Mouse (Mus musculus) CH12F3 (cell line): ENCODE measurements around the gene Jak3.

Source experiments
- in situ Hi-C: fragments of 300-500 bp; cut with MboI; formaldehyde crosslinking; loops from 2 replicates; pipeline ENCODE4 v1.14.3; 2020; ENCODE audit warnings: low sequenced_read_pairs

The Jak3 gene

DNA sequence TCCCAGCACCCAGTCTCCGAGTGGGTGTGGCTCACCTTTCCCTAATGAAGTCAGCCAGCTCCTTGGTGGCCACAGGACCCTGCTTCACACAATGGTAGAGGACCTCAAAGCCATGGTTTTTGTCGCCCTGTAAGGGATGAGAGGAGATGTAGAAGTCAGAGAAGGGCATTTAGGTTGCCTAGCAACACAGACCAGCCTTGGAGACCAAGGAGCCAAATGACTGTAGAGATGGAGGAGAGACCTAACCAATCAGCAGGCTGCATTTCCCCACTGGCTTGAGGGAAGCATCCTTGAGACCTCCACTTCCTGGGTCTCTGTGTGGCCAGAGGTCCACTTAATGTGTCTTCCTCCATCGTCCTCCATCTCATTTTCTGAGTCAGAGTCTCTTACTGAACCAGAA, 42.2 kb downstream of the Jak3 start:
- in situ Hi-C loops = no loop called here

DNA sequence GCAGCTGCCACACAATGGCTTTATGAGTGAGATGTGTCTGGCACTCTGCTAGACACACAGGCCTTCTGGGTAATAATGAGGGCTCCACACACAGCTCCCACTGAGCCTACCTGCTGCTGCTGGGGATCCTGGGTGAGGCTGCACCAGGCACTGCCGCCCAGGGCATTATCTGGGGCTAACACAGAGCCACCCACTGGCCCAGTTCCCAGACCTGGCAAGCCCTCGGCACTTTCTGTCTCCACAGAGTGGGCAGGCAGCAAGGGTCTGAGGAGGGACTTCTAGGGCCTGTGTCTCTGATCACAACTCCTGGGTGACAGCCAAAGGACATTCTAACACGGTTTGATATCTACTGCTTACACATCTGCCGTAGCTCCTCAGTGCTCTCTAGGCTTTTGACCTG, 43.1 kb downstream of the Jak3 start:
- in situ Hi-C loops = no loop called here

DNA sequence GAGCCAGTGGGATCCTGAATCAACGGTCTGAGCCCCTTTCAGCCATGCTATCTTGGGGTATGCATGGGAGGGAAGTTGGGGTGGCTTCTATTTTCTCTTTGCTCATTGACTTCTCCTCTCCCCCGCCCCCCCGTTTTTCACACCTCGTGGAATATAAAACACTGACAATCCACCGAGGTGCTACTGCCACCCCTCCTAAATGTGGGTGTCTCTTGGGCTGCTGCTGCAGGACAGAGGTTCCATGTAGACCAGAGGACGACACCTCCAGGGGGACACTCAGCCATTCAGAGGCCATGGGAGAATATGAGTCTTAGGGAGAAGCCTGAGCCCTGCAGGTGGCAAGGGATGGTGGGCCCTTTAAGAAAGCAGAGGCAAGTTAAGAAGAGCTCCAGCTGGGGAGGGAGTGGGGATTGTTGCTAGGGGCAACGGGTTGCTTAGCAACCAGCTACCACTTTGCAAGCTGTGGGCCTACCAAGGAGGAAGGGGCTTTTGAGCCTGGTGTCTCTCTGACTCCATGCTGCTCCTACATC, 43.9 kb downstream of the Jak3 start:
- in situ Hi-C loops = no loop called here

DNA sequence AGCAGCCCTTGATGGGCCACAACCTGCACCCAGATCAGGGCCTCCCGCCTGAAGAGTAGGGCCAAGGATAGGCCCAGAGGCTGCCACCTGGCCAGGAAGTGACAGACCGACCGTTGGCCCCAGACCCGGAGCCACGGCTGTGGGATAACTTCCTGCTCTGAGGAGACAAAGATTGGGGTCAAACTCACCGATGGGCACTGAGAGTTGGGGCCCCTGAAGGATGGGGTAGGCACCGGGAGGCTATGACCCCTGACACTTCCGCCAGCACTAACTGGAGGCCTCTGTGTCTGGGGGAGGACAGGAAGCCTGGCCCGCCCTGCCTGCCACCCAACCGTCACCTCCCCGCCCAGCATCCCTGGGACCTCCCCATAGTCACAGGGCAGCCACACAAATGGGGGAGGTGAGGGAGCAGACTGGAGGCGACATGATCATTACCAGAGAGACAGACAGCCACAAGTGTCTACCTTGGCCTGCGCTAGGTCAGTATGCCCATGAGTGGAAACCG, 47.0 kb downstream of the Jak3 start:
- in situ Hi-C loops = no loop called here

DNA sequence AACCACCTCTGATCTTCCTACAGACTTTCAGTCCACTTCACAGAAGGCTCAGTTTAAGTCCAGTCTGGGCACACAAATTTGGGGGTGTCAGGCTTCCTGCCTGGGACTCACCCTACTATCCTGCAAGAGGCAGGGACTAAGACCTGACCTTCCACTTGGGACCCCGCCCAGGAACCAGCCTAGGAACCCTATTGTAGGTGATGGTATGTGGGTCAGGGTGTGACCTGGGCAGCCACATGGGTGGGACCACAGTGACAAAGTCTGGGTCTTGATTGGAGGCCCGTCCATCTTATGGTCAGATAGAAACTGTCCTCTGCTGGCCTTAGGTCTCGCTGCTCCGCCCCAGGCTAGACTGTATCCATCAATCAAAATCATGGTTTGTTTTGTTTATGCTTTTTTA, 48.3 kb downstream of the Jak3 start:
- in situ Hi-C loops = no loop called here

DNA sequence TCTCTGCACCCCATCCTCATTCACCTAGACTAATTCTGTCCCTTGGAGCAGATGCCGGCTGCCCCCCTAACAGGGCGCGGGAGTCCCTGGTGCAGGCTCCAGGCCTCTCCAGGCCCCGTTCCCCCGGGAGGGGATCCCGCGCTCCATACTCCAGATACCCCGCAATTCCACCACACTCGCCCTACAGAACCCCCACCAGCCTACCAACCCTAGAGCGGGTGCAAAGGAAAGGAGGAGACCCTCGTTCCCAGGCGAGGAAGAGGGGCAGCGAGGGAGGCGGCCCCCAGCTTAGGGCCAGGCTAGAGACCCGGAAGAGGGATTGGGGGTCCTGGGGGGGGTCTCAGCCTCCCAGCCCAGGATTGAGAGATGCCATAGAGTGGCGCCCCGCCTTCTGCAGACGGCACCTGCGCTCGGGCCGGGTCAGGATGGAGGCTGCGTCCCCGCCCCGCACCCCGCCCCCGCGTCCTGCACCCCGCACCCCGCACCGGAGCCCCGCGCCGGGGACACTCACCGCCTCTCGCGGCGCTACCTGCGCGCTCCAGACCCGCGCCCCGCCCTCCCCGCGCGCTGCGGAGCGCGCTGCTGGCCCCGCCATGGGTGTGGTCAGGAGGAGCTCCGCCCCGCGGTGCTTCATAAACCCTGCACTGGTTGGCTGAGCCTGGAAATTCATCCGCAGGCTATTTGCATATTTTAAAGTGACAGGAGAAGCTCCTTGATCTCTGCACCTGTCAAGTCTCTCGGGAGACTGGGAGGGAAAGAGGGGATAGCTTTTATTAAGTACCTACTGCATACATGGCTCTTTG, 49.2 kb downstream of the Jak3 start, which contains the start of gene Fcho1:
Gene Fcho1, minus strand, starts transcription at position 595 of the 803 bp plus-strand sequence.
- in situ Hi-C loops = loop anchor here (25.0 kb wide), 1 partner anchor 588 kb away; no protein-coding TSS in a partner anchor

DNA sequence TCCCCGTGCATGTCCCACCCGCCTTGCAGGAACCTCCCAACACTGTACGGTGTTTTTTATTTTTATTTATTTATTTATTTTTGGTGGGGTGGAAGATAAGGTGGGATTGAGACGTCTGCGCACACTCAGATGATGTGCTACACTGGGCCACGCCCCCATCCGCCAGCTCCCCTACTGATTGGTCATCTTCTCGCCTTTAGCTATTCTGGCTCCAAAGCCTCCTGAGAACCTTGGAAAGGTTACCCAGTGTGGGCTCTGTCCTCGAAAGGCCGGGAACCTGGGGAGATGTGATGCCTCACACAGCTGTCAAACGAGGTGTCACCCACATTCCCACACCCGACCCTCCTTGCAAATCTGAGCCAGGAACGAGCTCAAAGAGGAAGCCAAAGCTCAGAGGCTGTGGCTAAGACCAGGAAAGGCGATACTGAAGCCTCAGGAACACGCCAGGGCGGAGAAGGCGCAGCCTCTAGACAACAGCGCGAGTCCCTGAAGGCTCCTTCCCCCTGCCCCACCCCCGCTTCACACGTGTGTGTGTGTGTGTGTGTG, 52.2 kb downstream of the Jak3 start:
- in situ Hi-C loops = loop anchor here (25.0 kb wide), 1 partner anchor 591 kb away; no protein-coding TSS in a partner anchor

DNA sequence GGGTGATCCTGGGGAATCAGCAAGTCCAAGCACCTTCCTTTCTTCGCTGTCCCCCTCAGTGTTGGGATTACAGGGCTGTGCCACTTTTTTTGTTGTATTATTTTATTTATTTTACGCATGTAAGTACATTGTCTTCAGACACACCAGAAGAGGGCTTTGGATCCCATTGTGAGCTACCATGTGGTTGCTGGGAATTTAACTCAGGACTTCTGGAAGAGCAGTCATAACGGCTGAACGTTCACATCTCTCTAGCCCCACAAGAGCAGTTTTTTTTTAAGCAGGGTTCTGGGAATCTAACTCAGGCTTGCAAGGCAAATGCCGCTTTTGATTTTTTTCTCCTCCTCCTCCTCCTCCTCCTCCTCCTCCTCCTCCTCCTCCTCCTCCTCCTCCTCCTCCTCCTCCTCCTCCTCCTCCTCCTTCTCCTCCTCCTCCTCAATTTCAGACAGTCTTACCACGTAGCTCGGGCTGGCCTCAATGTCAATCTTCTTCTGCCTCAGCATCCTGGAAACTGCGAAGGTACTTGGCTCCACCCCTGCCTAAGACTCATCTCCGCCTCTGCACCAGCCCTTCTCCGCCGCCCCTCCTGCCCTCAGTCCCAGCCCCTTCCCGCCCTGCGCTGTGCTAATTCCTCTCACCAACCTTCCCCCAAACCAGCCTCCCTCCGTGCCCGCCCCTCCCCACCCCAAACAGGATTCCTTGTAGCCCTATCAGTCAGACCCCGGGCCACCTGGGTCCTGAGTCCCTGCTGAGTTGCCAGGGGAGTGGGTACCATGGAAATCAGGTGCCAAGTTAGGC, 52.9 kb downstream of the Jak3 start:
- in situ Hi-C loops = loop anchor here (25.0 kb wide), 1 partner anchor 592 kb away; no protein-coding TSS in a partner anchor

DNA sequence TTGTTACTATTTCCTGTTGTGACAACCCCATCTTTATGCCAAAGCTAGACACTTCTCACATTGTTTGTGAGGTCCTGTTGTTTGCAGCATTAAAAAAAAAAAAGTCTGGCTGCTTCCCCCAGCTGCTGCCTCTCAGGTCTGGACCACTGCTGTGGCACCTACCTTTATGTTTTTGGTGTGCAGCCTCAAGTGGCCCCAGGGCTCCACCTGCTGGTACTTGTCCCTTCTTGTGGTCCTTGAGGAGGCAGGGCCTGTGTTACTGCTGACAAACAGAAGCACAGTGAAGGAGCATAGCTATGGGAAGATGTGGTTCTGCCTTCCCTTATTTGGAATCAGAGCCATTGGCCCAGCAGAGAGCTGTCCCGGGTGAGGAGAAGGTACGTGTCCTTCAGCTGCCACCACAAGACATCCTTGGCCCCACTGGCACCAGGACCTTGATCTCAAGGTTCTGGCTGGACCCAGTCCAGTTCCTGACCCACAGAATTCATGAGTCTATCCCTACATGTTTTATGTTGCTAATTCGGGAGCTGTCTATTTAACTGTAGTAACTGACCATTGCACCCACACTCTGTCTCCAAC, 55.6 kb downstream of the Jak3 start:
- in situ Hi-C loops = loop anchor here (25.0 kb wide), 1 partner anchor 594 kb away; no protein-coding TSS in a partner anchor

DNA sequence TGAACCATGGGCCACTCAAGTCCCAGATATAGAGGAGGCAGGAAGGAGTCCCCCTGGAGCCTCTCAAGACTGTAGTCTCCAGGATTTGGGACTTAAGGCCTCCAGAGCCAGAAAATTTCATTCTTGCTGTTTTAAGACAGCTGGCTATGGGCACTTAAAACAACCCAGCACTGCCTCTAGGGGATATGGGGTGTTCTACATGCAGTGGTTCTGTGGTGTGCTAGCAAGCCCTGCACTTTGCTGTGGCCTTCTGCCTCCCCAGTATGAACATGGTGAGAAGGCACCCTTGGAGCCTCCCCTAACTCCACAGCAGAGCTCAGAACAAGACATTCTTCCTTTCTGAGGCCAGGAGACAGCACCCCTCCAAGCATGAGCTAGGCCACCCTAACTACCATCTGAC, 62.2 kb downstream of the Jak3 start:
- in situ Hi-C loops = loop anchor here (25.0 kb wide), 1 partner anchor 601 kb away; no protein-coding TSS in a partner anchor
